Mouse (Mus musculus) testis, adult 2 months (tissue): ENCODE results near the gene Comt.

ENCODE experiments used
- CTCF ChIP-seq: fragments of 200-500 bp; IDR thresholded peaks from 2 replicates; pipeline ENCODE4 v1.5.1; 2012; ENCODE audit warnings: low read depth, mild to moderate bottlenecking, inconsistent platforms, low read length, moderate library complexity; ENCODE audit not compliant: control insufficient read depth, insufficient read depth, insufficient replicate concordance
- POLR2A ChIP-seq: fragments of 200-500 bp; IDR thresholded peaks from 2 replicates; pipeline ENCODE4 v1.6.1; 2012; ENCODE audit warnings: low read depth, mild to moderate bottlenecking, inconsistent platforms, low read length, moderate library complexity; ENCODE audit not compliant: control insufficient read depth

- TF ChIP-seq CTCF = no peak
- no peak for TF ChIP-seq POLR2A
Measured at GRCm38 (mm10) chr16:18447243-18447642, 20.6 kb upstream of the Comt start.
